Mouse (Mus musculus) erythroblast, embryonic 14.5 days (primary cell): ENCODE measurements around the gene 2010111I01Rik.

Experiments
- GATA1 ChIP-seq: IDR thresholded peaks from 2 replicates; pipeline ENCODE4 v1.6.1; 2012; ENCODE audit warnings: low read length, inconsistent platforms, mixed read lengths
- TAL1 ChIP-seq: IDR thresholded peaks from 3 replicates; pipeline ENCODE4 v1.6.1; 2012; ENCODE audit warnings: low read length, inconsistent platforms, mixed read lengths

DNA sequence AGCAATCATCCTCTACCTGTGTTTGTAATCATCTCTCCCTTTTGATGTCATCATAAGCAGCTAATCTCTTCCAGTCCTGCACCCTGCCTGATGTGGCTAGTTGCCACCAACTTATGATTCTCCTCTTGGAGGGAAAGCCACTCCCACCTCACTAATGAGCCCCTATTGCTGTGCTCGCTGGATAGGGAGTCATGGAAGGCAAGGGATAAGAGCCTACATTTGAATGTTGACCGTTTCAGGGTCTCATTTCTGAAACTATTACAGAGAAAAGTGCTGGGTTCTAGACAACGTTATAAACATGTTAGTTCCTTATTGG lies 109.9 kb downstream of the 2010111I01Rik start:
- TF ChIP-seq TAL1 (no peak), GATA1 (no peak)
